Mouse (Mus musculus): ENCODE measurements at regions not wholly inside any gene's neighbourhood (a gene's known extent, or its start where the extent isn't known, plus 50 kb on each side); places are given as distances from the start of the nearest gene placed in this dataset.
A peak's percentile ranks its signal among the peaks of the same experiment; 100 is the strongest.

DNA sequence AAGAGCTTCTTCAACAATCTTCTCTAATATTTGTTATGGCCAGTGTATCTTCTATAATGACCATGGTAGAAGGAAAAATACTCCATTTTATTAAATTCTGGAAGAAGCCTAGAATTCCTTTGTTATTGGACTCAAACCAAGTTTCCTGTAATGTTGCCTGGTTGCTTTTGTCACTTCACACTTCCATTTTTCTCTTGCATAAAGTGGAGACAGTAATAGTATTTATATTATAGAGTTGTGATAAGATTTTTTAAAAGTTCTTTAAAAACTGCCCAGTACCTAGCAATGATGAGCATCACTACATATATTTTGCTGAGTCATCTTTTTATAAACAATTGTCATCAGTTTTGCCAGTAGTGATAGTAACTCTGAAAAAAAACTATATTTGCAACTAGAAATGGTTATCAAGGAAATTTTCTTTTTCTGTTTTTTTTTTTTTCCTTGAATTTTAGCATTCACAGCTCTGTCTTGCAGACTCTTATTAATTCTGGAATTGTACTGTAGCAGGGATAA lies 415.2 kb upstream of the Aga start:
- Histone ChIP-seq H3K9me3 (replicated peaks; ENCODE audit: control insufficient read depth, low read length) (no peaks in the 10 kb centered on the region), H3K9ac (replicated peaks; ENCODE audit: low read length) (no peak overlapping the region), H3K27me3 (ENCODE audit: control insufficient read depth, insufficient read depth, low read length) (no peaks in the 10 kb centered on the region), H3K36me3 (replicated peaks; ENCODE audit: control insufficient read depth, insufficient read depth, low read depth, low read length) (no peaks in the 10 kb centered on the region), H3K4me3 (ENCODE audit: low read depth, low read length) (no peak overlapping the region), H3K27ac (replicated peaks; ENCODE audit: low read depth, low read length) (no peak overlapping the region), H3K4me2 (ENCODE audit: low read depth, low read length) (no peak overlapping the region), H3K4me1 (ENCODE audit: control insufficient read depth, insufficient read depth, low read length) (no peaks in the 10 kb centered on the region)
- ATAC-seq (replicated peaks; ENCODE audit: insufficient number of reproducible peaks, low FRiP score, low TSS enrichment, low read depth) = no peak
- DNase-seq (ENCODE audit: low spot score) = no peak

DNA sequence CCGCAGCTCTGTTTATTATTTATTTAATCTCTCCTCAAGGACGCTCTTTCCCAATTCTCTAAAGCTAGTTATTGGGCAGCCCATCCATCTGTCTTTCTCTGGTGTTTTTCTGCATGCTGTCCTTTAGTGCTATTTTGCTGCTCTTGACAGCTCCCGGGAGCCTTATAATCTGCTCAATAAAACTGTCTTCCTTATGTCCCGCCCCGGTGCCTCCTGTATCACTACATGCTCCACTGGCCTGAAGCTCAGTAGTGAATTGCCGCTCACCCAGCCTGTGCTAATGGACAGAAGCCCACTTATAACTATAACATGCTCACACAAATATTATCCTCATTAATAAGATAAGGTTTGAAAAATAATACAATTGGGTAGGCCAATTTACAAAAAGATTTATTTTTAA lies 371.5 kb upstream of the Aga start:
- no peaks in the 10 kb centered on the region for H3K4me1 ChIP-seq (ENCODE audit: control insufficient read depth, insufficient read depth, low read length)
- H3K4me3 ChIP-seq (ENCODE audit: low read depth, low read length) = no peak overlapping the region
- WGBS = 84% methylated on average over 6 of the region's 6 CpGs
- DNase-seq (ENCODE audit: low spot score) = no peak
- no peaks in the 10 kb centered on the region for H3K9me3 ChIP-seq (replicated peaks; ENCODE audit: control insufficient read depth, low read length)
- no peak overlapping the region for H3K9ac ChIP-seq (replicated peaks; ENCODE audit: low read length)
- no peak for ATAC-seq (replicated peaks; ENCODE audit: insufficient number of reproducible peaks, low FRiP score, low TSS enrichment, low read depth)
- no peak overlapping the region for H3K4me2 ChIP-seq (ENCODE audit: low read depth, low read length)
- no peaks in the 10 kb centered on the region for H3K36me3 ChIP-seq (replicated peaks; ENCODE audit: control insufficient read depth, insufficient read depth, low read depth, low read length)
- no peak overlapping the region for H3K27ac ChIP-seq (replicated peaks; ENCODE audit: low read depth, low read length)
- no peaks in the 10 kb centered on the region for H3K27me3 ChIP-seq (ENCODE audit: control insufficient read depth, insufficient read depth, low read length)

DNA sequence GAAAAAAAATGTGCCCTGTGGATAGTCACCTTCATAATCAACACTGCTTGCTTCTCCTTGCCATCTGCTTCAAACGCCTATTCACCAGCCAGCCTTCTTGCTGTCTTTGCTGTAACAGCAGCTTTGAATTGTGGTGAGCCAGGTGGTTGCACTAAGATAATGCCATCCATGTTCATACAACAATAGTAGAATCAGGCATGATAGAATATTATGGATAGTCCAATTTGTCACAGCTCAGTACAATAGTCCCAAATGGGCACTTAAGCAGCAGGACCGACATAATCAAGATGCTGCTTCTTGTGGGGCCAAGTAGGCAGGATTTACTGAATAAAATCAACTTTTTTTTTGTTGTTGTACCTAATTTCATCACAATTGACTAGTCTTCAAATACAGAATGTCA lies 362.6 kb upstream of the Aga start:
- H3K27me3 ChIP-seq (ENCODE audit: control insufficient read depth, insufficient read depth, low read length) = no peaks in the 10 kb centered on the region
- H3K27ac ChIP-seq (replicated peaks; ENCODE audit: low read depth, low read length) = no peak overlapping the region
- no peak overlapping the region for H3K4me3 ChIP-seq (ENCODE audit: low read depth, low read length)
- ATAC-seq (replicated peaks; ENCODE audit: insufficient number of reproducible peaks, low FRiP score, low TSS enrichment, low read depth) (no peak), DNase-seq (ENCODE audit: low spot score) (no peak)
- H3K4me2 ChIP-seq (ENCODE audit: low read depth, low read length) = no peak overlapping the region
- H3K9ac ChIP-seq (replicated peaks; ENCODE audit: low read length) = no peak overlapping the region
- H3K36me3 ChIP-seq (replicated peaks; ENCODE audit: control insufficient read depth, insufficient read depth, low read depth, low read length) = no peaks in the 10 kb centered on the region
- no peaks in the 10 kb centered on the region for H3K4me1 ChIP-seq (ENCODE audit: control insufficient read depth, insufficient read depth, low read length)
- WGBS = 93% methylated on average over 2 of the region's 2 CpGs
- H3K9me3 ChIP-seq (replicated peaks; ENCODE audit: control insufficient read depth, low read length) = no peaks in the 10 kb centered on the region

DNA sequence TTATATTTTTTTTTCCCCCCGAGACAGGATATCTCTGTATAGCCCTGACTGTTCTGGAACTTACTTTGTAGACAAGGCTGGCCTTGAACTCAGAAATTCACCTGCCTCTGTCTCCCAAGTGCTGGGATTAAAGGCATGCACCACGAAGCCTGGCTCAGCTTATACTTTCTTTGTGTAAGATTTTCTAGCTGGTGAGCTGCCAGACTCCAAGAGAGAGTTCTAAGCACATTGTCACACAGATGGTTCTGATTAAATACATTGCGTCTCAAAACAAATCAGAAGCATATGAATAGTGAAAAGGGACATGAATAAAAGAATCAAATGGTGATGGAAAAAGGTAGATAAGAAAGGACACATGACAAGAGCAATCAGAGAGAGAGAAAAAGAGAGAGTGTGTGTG lies 347.5 kb upstream of the Aga start:
- H3K27me3 ChIP-seq (ENCODE audit: control insufficient read depth, insufficient read depth, low read length) = no peaks in the 10 kb centered on the region
- no peaks in the 10 kb centered on the region for H3K9me3 ChIP-seq (replicated peaks; ENCODE audit: control insufficient read depth, low read length)
- no peaks in the 10 kb centered on the region for H3K36me3 ChIP-seq (replicated peaks; ENCODE audit: control insufficient read depth, insufficient read depth, low read depth, low read length)
- H3K9ac ChIP-seq (replicated peaks; ENCODE audit: low read length) = no peak overlapping the region
- no peaks in the 10 kb centered on the region for H3K4me1 ChIP-seq (ENCODE audit: control insufficient read depth, insufficient read depth, low read length)
- ATAC-seq (replicated peaks; ENCODE audit: insufficient number of reproducible peaks, low FRiP score, low TSS enrichment, low read depth) (no peak), DNase-seq (ENCODE audit: low spot score) (peak; percentile 69)
- H3K4me3 ChIP-seq (ENCODE audit: low read depth, low read length) = no peak overlapping the region
- no peak overlapping the region for H3K27ac ChIP-seq (replicated peaks; ENCODE audit: low read depth, low read length)
- H3K4me2 ChIP-seq (ENCODE audit: low read depth, low read length) = no peak overlapping the region
- WGBS = 39% methylated on average over 3 of the region's 3 CpGs

DNA sequence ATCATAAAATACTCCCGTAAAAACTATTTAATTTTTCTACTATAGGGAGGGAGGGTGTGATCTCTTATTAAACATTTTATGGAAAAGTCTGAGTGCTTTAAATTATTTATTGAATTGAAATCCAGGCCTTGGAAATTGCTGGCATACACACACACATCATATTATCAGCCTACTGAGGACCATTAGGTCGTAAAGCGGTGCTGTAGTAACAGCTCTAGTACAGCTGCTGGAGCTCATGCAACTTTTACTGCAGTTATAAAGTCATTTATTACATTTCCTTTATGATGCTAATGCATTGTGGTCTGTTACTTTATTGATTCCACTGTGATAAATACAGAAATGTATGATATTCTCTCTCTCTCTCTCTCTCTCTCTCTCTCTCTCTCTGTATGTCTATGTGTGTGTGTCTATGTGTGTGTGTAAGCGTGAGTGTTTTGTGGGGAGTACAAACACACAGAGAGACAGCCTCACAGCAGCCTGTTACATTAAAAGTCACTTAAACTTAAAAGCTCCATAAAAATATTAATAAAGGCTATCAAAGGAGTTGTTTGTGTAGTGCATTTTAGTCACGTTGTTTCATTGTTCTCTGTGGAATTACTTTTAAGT lies 339.7 kb upstream of the Aga start:
- no peak overlapping the region for H3K27ac ChIP-seq (replicated peaks; ENCODE audit: low read depth, low read length)
- no peak overlapping the region for H3K4me3 ChIP-seq (ENCODE audit: low read depth, low read length)
- H3K4me2 ChIP-seq (ENCODE audit: low read depth, low read length) = no peak overlapping the region
- ATAC-seq (replicated peaks; ENCODE audit: insufficient number of reproducible peaks, low FRiP score, low TSS enrichment, low read depth) (no peak), DNase-seq (ENCODE audit: low spot score) (no peak)
- H3K4me1 ChIP-seq (ENCODE audit: control insufficient read depth, insufficient read depth, low read length) = no peaks in the 10 kb centered on the region
- no peaks in the 10 kb centered on the region for H3K27me3 ChIP-seq (ENCODE audit: control insufficient read depth, insufficient read depth, low read length)
- H3K36me3 ChIP-seq (replicated peaks; ENCODE audit: control insufficient read depth, insufficient read depth, low read depth, low read length) = no peaks in the 10 kb centered on the region
- 92% methylated on average over 5 of the region's 5 CpGs for WGBS
- no peaks in the 10 kb centered on the region for H3K9me3 ChIP-seq (replicated peaks; ENCODE audit: control insufficient read depth, low read length)
- no peak overlapping the region for H3K9ac ChIP-seq (replicated peaks; ENCODE audit: low read length)

DNA sequence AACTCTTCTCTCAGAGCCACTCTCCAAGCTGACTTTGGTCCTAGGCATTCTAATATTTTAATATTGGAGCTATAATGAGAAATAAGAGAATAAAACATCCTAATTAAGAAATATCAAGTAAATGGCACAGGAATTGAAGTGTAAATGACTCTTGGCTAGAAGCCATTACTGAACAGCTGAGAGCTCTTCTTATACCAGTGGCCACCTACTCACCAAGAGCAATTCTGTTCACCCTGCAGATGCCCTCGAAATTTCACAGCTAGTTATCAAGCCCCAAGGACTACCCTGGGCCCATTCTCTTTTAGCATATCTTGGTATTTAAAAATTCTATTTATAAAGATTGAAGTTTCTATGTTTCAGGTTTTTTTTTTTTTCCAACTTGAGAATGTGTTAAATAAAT lies 319.0 kb upstream of the Aga start:
- no peak for DNase-seq (ENCODE audit: low spot score)
- Histone ChIP-seq H3K9ac (replicated peaks; ENCODE audit: low read length) (no peak overlapping the region), H3K4me1 (ENCODE audit: control insufficient read depth, insufficient read depth, low read length) (no peaks in the 10 kb centered on the region), H3K4me2 (ENCODE audit: low read depth, low read length) (no peak overlapping the region), H3K27ac (replicated peaks; ENCODE audit: low read depth, low read length) (no peak overlapping the region), H3K9me3 (replicated peaks; ENCODE audit: control insufficient read depth, low read length) (no peaks in the 10 kb centered on the region), H3K27me3 (ENCODE audit: control insufficient read depth, insufficient read depth, low read length) (no peaks in the 10 kb centered on the region), H3K36me3 (replicated peaks; ENCODE audit: control insufficient read depth, insufficient read depth, low read depth, low read length) (no peaks in the 10 kb centered on the region), H3K4me3 (ENCODE audit: low read depth, low read length) (no peak overlapping the region)
- WGBS = 66% methylated on average over 1 of the region's 1 CpGs
- no peak for ATAC-seq (replicated peaks; ENCODE audit: insufficient number of reproducible peaks, low FRiP score, low TSS enrichment, low read depth)

DNA sequence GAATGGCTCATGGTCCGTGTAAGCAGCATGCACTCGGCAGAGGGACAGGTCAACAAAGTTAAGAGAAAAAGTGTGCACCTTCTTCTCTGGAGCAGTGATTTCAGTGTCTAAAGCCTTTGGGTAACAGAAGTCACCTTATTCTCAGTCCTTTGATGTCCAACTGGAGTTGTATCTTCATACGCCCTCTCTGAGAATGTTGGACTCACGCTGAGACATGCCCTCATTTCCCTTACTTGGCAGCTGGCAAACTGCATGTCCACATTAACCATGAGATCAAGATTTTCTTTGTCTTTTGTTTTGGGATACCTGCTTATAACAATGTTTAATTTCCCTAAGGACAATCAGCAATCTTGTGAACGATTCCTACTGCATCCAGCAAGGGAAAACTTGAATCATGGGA lies 289.3 kb upstream of the Aga start:
- Histone ChIP-seq H3K4me1 (ENCODE audit: control insufficient read depth, insufficient read depth, low read length) (no peaks in the 10 kb centered on the region), H3K9me3 (replicated peaks; ENCODE audit: control insufficient read depth, low read length) (no peaks in the 10 kb centered on the region), H3K4me3 (ENCODE audit: low read depth, low read length) (no peak overlapping the region), H3K27me3 (ENCODE audit: control insufficient read depth, insufficient read depth, low read length) (no peaks in the 10 kb centered on the region), H3K9ac (replicated peaks; ENCODE audit: low read length) (no peak overlapping the region), H3K27ac (replicated peaks; ENCODE audit: low read depth, low read length) (no peak overlapping the region), H3K36me3 (replicated peaks; ENCODE audit: control insufficient read depth, insufficient read depth, low read depth, low read length) (no peaks in the 10 kb centered on the region), H3K4me2 (ENCODE audit: low read depth, low read length) (no peak overlapping the region)
- ATAC-seq (replicated peaks; ENCODE audit: insufficient number of reproducible peaks, low FRiP score, low TSS enrichment, low read depth) = no peak
- 86% methylated on average over 5 of the region's 5 CpGs for WGBS
- no peak for DNase-seq (ENCODE audit: low spot score)
